Mouse (Mus musculus) spleen, postnatal 36 days (tissue): ENCODE data around the gene Hspe1.
A peak's percentile ranks its signal among the peaks of the same experiment; 100 is the strongest.
"Not testable (repeated sequence)": the region's sequence is repeated elsewhere in the genome, so short reads cannot be mapped to it uniquely, and the experiment has no call there.

Source experiments
- DNase-seq, 2 experiments: peaks; one replicate each; pipeline ENCODE4 v3.0.0; 2022; ENCODE audit warnings: low spot score in 2 of 2, mixed read lengths in 1 of 2

Hspe1 gene

DNA sequence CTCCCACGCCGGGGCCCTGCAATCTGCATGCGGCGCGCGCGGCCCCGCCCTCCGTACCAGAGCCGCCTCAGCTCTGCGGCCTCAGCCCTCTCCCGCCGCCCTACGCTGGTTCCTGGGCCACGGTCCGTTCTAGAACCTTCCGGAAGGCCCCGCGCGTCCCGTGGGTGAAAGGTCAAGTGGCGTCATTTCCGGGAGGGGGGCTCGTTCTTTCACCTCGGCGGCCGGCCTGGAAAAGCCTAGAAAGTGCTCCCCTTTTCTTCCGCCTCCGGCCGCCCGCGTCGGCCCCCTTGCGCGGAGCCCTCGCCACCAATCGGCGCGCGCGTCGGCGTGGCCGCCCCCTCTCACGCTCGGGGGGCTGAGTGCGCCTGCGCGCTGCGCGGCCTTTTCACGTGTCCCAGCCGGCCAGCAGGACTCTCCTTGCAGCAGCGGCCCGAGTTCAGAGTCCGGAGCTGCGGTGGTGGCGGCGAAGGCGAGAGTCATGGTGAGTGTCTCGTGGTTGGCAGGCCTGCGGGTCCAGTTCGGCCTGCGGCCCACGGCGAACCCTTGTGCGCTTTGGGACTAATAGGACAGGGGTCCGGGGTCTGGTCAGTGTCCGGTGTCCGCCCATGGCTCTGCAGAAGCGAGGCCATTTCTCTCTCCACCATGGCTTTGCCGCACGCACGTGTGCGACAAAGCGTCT, at the start of gene Hspe1, which contains the start of gene Hspd1:
Gene Hspe1 (plus strand): TSS at position 201 of the 679 bp plus-strand sequence.
Gene Hspd1 (minus strand): TSS at position 312 of the 679 bp plus-strand sequence.
- DNase-seq: peak; percentile 98

DNA sequence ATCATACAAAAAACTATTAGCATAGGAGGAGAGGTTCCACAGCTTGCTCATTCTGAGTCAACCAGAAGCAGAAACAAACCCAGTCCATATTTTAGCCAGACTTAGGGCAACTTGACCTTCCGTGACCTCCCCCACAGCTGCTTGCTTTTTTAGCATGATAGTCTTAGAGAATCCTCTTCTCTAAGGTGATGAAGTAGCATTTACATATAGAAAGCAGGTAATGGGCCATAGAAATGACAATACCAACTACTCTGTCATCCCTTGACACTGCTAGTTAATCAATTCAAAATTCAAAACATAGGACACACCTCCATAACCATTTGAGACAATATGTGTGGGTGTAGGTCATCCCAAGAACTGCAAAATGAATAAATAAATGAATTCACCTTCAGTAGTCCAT, 48.0 kb upstream of the Hspe1 start:
- DNase-seq: no peak

DNA sequence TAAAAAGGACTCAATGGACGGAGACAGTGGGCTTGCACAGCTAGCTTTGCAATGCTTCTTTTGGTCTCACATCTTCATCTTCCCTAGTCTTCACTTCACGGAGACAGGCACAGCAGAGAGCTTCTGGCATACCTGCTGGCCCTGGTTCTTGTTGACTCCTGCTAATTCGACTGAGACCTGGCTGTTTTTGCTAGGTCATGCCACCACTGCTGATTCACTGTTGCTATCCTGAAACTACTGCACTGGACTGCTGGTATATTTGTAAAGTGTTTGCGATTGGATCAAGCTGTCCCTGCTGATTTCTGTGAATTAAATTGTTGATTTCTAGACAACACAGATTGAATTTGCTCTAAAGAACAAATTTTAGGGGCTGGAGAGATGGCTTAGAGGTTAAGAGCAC, 46.2 kb upstream of the Hspe1 start:
- no peak for DNase-seq

DNA sequence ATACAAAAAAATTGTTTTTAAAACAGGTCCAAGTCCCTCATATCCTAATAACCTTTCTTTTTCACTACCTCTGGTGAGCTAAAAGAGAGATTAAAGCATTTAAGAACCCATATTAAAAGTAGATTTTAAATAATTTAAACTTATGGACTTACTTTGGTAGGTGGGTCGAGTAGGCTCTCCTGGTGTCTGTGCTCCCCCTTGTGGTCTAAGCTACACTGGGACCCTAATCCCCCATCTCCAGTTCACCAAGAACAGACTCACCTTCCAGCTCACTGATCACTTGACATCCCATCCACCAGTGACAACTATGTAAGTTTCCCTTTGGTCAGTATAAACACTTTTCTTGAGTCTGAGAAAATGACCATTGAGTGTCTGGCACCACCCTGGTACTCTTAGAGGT, 45.7 kb upstream of the Hspe1 start:
- peak in 1 of 2 experiments; percentile 35 for DNase-seq

DNA sequence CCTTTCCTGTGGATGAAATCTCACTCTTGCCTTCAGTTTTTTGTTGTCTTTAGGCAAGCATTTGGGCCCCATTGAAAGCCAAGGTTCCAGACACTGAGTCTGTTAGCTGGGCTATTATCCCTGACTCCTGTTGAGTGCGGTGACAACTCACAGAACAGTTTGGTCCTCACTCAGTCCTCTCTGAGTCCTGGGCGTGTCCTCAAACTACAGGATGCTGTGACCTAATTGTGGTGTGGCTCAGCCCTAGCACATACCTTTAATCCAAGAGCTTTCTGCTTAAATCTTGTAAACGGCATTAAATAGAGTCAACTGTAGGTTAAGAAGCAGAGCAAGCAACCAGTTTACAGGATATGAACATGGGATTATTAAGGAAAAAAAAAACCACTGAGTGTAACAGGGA, 44.8 kb upstream of the Hspe1 start:
- DNase-seq: no peak

DNA sequence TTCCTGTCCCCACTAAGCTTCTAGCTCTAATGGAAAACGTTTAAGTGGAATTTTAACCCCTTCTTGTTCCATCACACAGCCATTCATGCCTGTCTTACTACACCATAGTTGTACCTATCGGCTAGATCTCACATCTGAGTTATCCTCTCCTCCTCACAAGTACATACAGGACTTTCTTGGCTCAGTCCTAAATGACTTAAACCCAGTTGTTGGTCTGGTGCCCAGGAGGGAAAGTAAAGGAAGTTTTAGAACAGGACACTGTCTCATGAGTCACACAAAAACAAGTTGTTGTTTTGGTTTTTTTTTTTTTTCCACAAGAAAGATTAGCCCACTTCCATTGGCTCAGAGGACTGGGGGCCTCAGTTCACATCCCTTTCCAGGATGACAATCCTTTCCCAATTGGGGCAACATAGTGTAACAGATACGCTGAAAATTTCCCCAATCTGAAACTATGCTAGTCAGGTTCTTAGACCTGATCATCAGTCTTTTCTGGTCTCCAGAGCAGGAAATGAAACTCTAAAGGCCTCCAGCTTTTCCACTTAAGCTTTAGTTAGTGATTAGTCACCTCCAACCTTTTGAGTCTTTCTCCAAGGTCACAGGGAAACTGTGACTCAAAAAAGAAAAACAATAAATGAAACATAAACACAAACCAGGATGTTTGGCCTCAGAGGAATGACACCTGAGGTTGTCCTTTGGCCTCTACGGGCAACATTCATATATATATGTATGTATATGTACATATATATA, 38.9 kb upstream of the Hspe1 start:
- DNase-seq: no peak

DNA sequence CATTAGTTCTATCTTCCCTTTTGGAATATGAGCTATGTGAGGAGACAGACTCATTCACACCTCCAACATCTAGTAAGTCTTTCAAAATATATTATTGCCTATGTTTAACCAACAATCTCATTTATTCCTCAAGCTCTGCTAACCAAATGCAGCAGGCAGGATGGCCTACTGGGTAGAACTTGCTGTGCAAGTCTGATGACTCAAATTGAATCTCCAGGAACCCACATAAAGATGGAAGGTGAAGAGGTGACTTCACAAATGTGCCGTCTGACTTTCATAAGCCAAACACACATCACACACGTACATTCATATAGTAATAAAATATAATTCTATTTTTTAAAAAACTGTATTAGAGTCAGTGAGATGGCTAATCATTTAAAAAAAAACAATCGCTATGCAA, 36.3 kb upstream of the Hspe1 start:
- no peak for DNase-seq

DNA sequence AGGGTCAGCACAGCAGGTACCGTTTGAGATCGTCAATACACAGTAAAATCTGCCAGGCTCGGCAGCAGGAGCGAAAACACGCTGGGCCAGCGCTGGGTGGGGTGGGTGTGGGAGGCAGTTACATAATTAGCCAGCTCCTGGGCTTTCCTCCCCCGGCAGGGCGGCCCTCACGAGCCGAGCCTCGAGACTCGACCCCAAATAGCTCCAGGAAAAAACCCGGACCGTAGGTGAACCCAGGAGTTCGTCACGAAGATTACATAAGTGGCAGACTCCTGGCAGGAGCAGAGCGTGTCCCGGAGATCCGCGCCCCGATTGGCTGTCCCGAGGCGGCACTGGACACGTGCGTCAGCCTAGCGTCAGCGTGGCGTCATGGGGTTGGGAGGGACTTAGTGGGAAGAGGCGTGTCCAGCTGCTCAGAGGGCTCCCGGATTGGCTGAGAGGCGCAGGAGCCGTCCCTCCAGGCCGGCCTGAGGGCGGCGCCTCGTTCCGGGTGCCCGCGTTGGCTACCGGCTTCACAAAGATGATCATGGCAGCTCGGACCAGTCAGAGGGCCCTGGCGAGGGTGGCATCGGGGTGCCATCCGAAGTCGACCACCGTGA, 35.5 kb upstream of the Hspe1 start, which contains the start of gene Coq10b:
Gene Coq10b (plus strand): TSS at position 416 of the 599 bp plus-strand sequence.
- DNase-seq: peak; percentile 98

DNA sequence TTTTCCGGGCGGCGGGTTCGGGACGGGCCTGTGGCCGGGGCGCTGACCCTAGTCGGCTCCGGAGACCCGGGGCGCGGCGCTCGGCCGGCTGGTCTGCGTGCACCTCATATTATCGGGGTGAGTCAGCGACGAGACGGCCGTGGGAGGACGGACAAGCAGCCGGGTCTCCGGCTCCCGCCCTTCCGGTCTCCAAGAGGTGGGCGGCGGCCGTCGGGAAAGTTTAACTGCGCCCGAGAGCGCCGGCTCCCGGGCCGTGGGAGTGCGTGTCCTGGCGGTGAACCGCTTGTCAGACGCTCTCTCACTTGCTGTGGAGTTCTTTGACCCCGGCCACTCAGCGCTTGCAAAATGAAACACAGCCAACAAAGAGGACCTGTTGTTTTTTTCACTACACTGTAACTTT, 34.9 kb upstream of the Hspe1 start:
- peak; percentile 56 to 67 for DNase-seq

DNA sequence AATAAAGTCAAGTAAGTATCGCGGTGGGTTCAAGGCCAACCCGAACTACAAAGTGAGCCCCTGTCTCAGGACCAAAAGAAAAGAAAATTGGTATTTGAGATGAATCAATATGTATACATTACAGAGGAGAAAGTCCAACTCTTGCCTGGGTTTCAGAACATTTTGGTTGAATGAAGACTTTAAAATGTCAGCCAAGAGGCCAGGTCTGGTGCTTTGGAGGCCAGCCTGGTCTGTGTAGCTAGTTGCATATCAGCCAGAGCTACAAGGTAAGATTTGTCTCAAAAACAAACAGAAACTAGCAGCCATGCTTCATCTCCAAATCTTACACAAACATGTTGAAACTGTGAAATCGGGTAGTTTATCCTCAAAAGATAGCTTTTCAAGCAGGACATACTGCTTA, 34.3 kb upstream of the Hspe1 start:
- DNase-seq: no peak

DNA sequence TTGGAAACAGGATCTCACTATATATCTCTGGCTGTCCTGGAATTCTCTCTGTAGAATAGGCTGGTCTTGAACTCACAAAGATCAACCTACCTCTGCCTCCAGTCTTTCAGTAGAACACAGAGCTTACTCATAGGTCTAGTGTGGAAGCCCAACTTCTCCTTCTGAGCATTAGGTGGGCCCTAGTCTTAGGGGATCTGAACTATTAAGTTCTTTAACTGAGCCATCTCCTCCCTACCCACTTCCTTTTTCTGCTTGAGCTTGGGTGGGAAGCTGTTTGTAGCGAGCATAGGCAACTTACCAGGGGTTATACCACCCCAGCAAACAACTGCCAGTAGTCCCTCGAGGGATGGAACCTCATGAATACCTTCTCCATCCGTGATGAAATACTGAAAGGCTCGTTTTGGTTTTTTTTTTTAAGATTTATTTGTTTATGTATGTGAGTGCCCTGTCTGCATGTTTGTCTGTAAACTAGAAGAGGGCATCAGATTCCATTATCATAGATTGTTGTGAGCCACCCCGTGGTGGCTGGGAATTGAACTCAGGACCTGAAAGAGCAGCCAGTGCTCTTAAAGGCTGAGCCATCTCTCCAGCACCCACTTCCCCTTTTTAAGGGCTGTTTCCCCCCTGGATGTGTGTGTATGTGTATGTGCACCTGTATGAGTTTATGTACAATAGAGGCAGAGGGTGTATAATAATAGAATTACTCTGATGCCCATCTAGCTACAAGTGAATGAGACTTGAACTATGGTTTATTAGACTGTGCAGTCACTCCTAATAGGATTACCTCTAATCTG, 32.4 kb upstream of the Hspe1 start:
- peak; percentile 16 to 27 for DNase-seq

DNA sequence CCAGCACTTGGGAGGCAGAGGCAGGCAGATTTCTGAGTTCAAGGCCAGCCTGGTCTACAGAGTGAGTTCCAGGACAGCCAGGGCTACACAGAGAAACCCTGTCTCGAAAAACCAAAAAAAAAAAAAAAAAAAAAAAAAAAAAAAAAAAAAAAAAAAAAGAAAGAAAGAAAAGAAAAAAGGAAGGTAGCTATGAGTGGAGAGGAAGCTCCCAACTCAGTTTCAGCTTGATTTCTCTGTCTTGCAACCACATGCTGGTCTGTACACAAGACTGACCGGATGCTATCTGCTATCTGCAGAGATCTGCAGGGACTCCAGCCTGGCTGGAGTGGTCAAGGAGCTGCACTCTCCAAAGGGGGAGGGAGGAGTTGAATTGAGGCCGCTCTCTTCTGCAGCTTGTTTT, 29.5 kb upstream of the Hspe1 start:
- not testable (repeated sequence) for DNase-seq

DNA sequence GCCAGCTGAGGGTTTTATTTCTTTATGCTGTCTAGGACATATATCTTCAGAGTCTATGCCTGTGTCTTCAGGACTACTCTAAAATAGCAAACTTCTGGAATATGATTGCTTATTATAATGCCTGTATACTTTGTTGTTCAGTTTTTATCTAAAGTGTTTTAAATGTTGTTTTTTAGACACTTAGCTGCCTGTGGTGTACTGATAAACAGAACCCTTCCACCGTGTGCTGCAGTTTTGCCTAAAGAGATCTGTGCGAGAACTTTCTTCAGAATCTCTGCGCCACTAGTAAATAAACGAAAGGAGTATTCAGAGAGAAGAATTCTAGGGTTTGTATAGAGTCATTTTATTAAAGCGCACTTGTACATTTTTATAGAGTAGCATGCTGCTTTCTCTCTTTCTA, 26.8 kb upstream of the Hspe1 start:
- no peak for DNase-seq

DNA sequence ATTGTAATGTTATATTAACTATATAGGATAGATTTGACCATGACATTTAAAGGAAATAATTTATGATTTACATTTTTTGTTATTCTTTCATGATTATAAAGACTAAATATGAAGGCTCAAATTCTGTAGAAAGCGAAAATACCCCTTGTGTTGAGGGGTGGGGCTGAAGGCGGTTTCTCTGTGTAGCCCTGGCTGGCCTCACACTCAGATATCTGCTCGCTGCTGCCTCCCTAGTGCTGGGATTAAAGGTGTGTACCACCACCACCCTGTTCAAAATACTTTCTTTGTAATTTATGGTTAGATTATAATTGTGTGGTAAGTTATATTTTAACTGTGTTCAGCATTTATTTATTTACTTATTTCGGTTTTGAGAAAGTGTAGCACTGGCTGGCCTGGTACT, 26.2 kb upstream of the Hspe1 start:
- DNase-seq: no peak

DNA sequence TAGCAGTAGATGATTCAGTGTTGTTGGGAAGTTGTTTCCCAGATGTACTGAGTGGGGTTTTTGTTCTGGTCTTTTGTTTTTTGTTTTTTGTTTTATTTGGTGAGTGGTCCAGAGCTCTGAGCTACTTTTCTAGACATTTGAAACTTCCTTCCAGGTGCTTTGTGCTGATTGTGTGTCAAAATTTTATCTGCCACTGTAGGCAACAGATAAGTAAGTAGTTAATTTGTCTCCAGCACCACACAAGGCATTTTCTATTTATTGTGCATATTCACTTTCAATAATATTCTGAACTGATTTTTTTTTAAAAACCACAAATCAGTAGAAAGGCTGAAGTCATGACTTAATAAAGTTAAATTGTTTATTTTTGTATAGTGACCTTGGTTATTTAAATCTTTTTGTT, 15.6 kb upstream of the Hspe1 start:
- not testable (repeated sequence) for DNase-seq

DNA sequence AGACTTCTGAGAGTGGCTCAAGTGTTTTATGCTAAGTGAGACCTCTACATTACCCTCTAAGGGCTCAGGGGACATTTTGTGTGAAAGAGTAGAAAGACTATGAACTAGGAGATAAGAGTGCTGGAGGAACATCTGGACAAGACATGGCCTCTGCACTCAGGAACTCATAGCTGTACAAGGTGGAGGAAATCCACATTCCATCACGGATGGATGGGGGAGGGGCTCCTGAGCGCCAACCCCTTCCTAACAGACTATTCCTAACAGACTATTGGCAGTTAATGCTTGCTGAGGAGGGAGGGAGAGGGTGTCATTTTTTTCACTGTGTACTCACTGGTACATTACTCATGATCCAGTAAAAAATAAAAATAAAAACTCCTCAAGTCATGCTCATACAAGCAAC, 13.2 kb upstream of the Hspe1 start:
- DNase-seq: no peak

DNA sequence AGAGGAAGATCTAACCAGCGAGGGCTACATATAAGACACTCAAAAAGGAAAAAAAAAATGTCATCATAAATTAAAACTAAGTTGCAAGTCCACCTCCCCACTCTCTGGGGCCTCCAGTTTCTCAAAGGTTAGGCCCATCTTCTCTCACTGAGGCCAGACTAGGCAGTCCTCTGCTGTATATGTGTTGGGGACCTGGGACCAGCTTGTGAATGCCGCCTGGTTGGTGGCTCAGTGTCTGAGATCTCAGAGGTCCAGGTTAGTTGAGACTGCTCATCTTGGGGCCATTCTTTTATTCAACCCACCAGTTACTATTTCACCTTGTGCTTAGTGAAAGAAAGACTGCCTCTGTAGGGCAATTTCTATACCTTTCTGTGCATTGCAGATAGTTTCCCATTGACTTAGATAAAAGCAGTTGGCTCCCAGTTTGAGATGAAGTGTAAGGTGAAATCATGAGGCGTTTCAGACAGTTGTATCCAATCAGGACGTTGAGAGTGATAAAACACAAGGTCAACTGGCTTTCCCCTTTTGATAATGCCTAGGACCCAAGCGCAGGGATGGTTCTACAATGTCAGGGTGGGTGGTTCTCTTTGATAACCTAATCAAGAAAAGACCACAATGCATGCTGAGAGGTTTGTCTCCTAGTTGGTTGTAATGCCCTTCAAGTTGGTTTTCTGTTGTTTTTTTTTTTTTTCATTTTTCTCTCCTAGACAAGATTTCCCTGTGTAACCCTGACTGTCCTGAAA, 12.1 kb upstream of the Hspe1 start:
- DNase-seq: no peak

DNA sequence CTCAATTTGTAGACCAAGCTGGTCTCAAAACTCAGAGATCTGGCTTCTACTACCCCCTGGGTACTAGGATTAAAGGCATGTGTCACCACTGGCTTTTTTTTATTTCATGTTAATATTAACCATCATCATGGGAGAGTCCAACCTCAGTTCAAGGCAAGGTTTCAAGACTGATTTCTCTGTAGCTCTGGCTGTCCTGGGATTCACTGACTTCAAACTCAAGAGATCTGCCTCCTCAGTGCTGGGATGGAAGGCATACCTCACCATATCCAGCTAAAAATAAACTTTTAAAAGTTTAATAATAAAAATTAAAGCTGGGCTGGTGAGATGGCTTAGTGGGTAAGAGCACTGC, 11.6 kb upstream of the Hspe1 start:
- no peak for DNase-seq

DNA sequence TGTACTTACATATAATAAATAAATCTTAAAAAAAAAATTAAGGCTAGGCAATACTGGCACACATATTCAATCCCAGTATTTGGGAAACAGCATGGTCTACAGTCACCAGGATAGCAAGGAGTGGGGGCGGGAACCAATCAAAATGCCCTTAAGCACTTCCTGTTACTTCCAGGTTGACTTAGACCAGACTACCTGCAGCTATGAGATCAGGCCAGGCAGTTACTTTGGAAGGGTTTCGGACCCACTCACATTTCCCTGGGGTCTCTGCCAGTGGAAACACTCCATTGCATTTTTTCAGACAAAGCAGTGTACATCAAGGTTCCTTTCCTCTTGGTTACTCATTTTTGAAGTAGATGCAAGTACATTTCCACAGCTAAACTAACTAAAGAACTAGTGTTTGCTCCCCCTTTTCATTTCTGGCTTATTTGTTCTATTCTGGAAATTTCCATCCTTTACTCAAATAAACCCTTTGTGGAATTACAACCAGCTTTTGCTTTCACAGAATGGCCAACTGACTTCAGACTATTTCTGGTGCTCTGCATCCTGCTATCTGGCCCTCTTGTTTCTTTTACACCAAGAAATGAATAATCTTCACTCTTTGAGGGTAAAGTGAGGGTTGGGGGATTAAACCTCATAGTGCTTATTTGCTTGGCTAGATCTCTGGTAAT, 10.9 kb upstream of the Hspe1 start:
- no peak for DNase-seq

DNA sequence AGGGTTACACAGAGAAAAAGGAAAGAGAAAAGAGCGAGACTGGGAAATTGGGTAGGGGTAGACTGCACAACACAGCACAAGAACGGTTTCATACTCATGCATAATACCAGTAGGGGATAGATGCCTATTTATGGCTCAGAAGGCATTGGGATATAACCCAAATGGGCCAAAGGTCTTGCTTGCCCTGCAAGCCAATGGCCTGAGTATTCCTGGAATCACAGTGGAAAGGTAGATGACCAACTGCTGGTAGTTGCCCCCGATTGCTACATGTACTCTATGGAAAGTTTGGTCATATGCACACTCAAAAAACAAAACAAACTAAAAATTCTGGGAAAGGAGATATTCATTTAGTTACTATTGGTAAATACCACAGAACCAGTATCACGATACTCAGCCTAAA, 8.3 kb upstream of the Hspe1 start:
- DNase-seq: no peak

DNA sequence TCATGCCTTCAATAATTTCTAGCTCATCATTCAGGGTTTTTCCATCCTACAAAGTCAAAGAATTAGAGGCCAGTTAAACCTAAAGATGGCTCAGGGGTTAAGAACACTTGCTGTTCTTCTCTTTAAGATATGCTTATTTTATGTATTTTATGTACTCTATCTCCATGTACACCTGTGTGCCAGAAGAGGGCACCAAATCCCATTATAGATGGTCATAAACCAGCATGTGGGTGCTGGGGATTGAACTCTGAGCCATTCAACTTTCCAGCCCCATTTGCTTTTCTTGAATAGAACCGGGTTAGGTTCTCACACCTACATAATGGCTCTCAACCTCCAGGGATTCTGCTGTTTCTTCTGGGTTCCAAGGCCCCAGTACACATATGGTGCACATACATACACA, 5.8 kb upstream of the Hspe1 start:
- DNase-seq: no peak
